Mouse (Mus musculus): ENCODE data around the gene Prpsap1. TPM values are rescaled to one million over a fixed set of nuclear protein-coding genes. Genes with fewer than 3 reads are reported as not detected.

The Prpsap1 gene
- polyA plus RNA-seq (2014; fragmentation: Illumina TruSeq; extraction: RNeasy Lipid Tissue Mini Kit (QIAGEN cat#74804); ENCODE audit: low read depth, low replicate concordance): 45.0 TPM

GRCm38 (mm10) chr11:116493795-116494252 is at the start of gene Prpsap1:
TSS of gene Prpsap1 (minus strand) at chr11:116494202.

GRCm38 (mm10) chr11:116530187-116531147 is 36.5 kb upstream of the Prpsap1 start, which contains the start of gene Sphk1:
TSS of gene Sphk1 (plus strand) at chr11:116530925.

GRCm38 (mm10) chr11:116466141-116466540 is 27.9 kb downstream of the Prpsap1 start, which contains the start of gene Qrich2:
TSS of gene Qrich2 (minus strand) at chr11:116466241.

GRCm38 (mm10) chr11:116433356-116434286 is 60.4 kb downstream of the Prpsap1 start, which contains the start of gene Ubald2:
TSS of gene Ubald2 (plus strand) at chr11:116434094.

Other genes starting within 250 kb of the Prpsap1 start
- 6.2 TPM for gene Srp68, start 220.0 kb downstream of the Prpsap1 start, polyA plus RNA-seq (2014; fragmentation: Illumina TruSeq; extraction: RNeasy Lipid Tissue Mini Kit (QIAGEN cat#74804); ENCODE audit: low read depth, low replicate concordance)
- gene Galr2, start 213.3 kb downstream of the Prpsap1 start, polyA plus RNA-seq (2014; fragmentation: Illumina TruSeq; extraction: RNeasy Lipid Tissue Mini Kit (QIAGEN cat#74804); ENCODE audit: low read depth, low replicate concordance): not detected
- gene Exoc7, start 187.0 kb downstream of the Prpsap1 start, polyA plus RNA-seq (2014; fragmentation: Illumina TruSeq; extraction: RNeasy Lipid Tissue Mini Kit (QIAGEN cat#74804); ENCODE audit: low read depth, low replicate concordance): 8.8 TPM
- not detected for gene Foxj1, start 158.8 kb downstream of the Prpsap1 start, polyA plus RNA-seq (2014; fragmentation: Illumina TruSeq; extraction: RNeasy Lipid Tissue Mini Kit (QIAGEN cat#74804); ENCODE audit: low read depth, low replicate concordance)
- 0.76 TPM for gene Rnf157, start 81.2 kb downstream of the Prpsap1 start, polyA plus RNA-seq (2014; fragmentation: Illumina TruSeq; extraction: RNeasy Lipid Tissue Mini Kit (QIAGEN cat#74804); ENCODE audit: low read depth, low replicate concordance)
- gene Ubald2, start 60.1 kb downstream of the Prpsap1 start, polyA plus RNA-seq (2014; fragmentation: Illumina TruSeq; extraction: RNeasy Lipid Tissue Mini Kit (QIAGEN cat#74804); ENCODE audit: low read depth, low replicate concordance): 18.4 TPM
- gene Qrich2, start 28.0 kb downstream of the Prpsap1 start, polyA plus RNA-seq (2014; fragmentation: Illumina TruSeq; extraction: RNeasy Lipid Tissue Mini Kit (QIAGEN cat#74804); ENCODE audit: low read depth, low replicate concordance): not detected
- not detected for gene Sphk1, start 36.7 kb upstream of the Prpsap1 start, polyA plus RNA-seq (2014; fragmentation: Illumina TruSeq; extraction: RNeasy Lipid Tissue Mini Kit (QIAGEN cat#74804); ENCODE audit: low read depth, low replicate concordance)
- 1.8 TPM for gene Ube2o, start 87.2 kb upstream of the Prpsap1 start, polyA plus RNA-seq (2014; fragmentation: Illumina TruSeq; extraction: RNeasy Lipid Tissue Mini Kit (QIAGEN cat#74804); ENCODE audit: low read depth, low replicate concordance)
- gene Aanat, start 92.2 kb upstream of the Prpsap1 start, polyA plus RNA-seq (2014; fragmentation: Illumina TruSeq; extraction: RNeasy Lipid Tissue Mini Kit (QIAGEN cat#74804); ENCODE audit: low read depth, low replicate concordance): not detected
- gene Rhbdf2, start 132.8 kb upstream of the Prpsap1 start, polyA plus RNA-seq (2014; fragmentation: Illumina TruSeq; extraction: RNeasy Lipid Tissue Mini Kit (QIAGEN cat#74804); ENCODE audit: low read depth, low replicate concordance): 0.16 TPM
- gene Prcd, start 159.3 kb upstream of the Prpsap1 start, polyA plus RNA-seq (2014; fragmentation: Illumina TruSeq; extraction: RNeasy Lipid Tissue Mini Kit (QIAGEN cat#74804); ENCODE audit: low read depth, low replicate concordance): not detected
- gene Cygb, start 160.1 kb upstream of the Prpsap1 start, polyA plus RNA-seq (2014; fragmentation: Illumina TruSeq; extraction: RNeasy Lipid Tissue Mini Kit (QIAGEN cat#74804); ENCODE audit: low read depth, low replicate concordance): 1.2 TPM

Measured in sigmoid colon, adult 10 weeks (tissue).